Mouse (Mus musculus) kidney, adult 2 months (tissue): ENCODE data around the gene Foxp1. TPM values are rescaled to one million over a fixed set of nuclear protein-coding genes. Genes with fewer than 3 reads are reported as not detected.
A peak's percentile ranks its signal among the peaks of the same experiment; 100 is the strongest.

ENCODE experiments used
- DNase-seq: peaks from one replicate; pipeline ENCODE4 v3.0.0; 2021
- H3K27ac ChIP-seq: fragments of 200-500 bp; 2 replicates; pipeline ENCODE4 v1.5.1; 2012; ENCODE audit warnings: low read depth, low read length, control low read depth, inconsistent platforms; ENCODE audit not compliant: insufficient read depth
- H3K27me3 ChIP-seq: fragments of 200-500 bp; replicated peaks from 2 replicates; pipeline ENCODE4 v1.6.1; 2012; ENCODE audit warnings: mild to moderate bottlenecking, moderate library complexity, low read length, inconsistent platforms; ENCODE audit not compliant: control insufficient read depth, insufficient read depth
- H3K36me3 ChIP-seq: fragments of 200-500 bp; 2 replicates; pipeline ENCODE4 v1.6.1; 2012; ENCODE audit warnings: mild to moderate bottlenecking, moderate library complexity, low read length, inconsistent platforms; ENCODE audit not compliant: control insufficient read depth, insufficient read depth
- H3K4me1 ChIP-seq: fragments of 200-500 bp; 2 replicates; pipeline ENCODE4 v1.6.1; 2011; ENCODE audit warnings: low read length; ENCODE audit not compliant: control insufficient read depth, insufficient read depth
- H3K4me3 ChIP-seq: fragments of 200-500 bp; 2 replicates; pipeline ENCODE4 v1.5.1; 2011; ENCODE audit warnings: mild to moderate bottlenecking, low read depth, low read length, control low read depth; ENCODE audit not compliant: insufficient read depth
- CTCF ChIP-seq: fragments of 200-500 bp; conservative IDR thresholded peaks from 2 replicates; pipeline ENCODE4 v1.5.1; 2011; ENCODE audit warnings: low read depth, mild to moderate bottlenecking, control low read depth, low read length, moderate library complexity, mixed read lengths; ENCODE audit not compliant: insufficient read depth, insufficient read length
- POLR2A ChIP-seq: fragments of 200-500 bp; IDR thresholded peaks from one replicate; pipeline ENCODE4 v1.6.1; 2011; ENCODE audit warnings: low read depth, low read length, control low read depth
- WGBS: fragments of 180-500 bp; shearing (Covaris S2); methylation state at CpG from one replicate; pipeline ENCODE4 v1.1.7; 2018; 5-methylcytosine and 5-hydroxymethylcytosine counted together
- polyA plus RNA-seq: library from polyadenylated mRNA; depleted of rRNA; stranded (reverse); fragments of >200 nt; gene quantifications from 2 replicates; pipeline ENCODE4 v1.2.3, GENCODE M21; 2012

The Foxp1 gene
- polyA plus RNA-seq, 1 experiment: 32.8 TPM

DNA sequence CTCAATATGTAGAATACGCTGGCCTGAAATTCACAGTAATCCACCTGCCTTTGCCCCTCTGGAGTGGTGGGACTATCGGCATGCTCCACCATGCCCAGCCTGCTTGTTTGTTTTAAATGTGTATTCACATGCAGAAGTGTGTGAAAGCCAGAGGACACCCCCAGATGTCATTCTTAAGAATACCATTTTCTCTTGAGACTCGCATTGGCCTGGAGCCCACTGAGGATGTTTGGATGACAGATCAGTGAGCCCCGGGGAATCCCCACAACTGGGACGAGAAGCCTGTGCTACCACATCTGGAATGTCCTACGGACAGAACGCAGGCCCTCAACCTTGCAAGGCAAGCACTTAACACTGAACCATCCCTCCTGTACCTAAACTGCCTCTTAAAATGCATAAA lies 479.3 kb downstream of the Foxp1 start:
- no peaks in the 10 kb centered on the region for H3K4me1 ChIP-seq
- TF ChIP-seq CTCF (no peak), POLR2A (no peak)
- H3K4me3 ChIP-seq: no peak overlapping the region
- no peak overlapping the region for H3K27ac ChIP-seq
- H3K36me3 ChIP-seq: no peaks in the 10 kb centered on the region
- WGBS: 68% methylated on average over 7 of the region's 7 CpGs
- no peak for DNase-seq
- no peaks in the 10 kb centered on the region for H3K27me3 ChIP-seq

DNA sequence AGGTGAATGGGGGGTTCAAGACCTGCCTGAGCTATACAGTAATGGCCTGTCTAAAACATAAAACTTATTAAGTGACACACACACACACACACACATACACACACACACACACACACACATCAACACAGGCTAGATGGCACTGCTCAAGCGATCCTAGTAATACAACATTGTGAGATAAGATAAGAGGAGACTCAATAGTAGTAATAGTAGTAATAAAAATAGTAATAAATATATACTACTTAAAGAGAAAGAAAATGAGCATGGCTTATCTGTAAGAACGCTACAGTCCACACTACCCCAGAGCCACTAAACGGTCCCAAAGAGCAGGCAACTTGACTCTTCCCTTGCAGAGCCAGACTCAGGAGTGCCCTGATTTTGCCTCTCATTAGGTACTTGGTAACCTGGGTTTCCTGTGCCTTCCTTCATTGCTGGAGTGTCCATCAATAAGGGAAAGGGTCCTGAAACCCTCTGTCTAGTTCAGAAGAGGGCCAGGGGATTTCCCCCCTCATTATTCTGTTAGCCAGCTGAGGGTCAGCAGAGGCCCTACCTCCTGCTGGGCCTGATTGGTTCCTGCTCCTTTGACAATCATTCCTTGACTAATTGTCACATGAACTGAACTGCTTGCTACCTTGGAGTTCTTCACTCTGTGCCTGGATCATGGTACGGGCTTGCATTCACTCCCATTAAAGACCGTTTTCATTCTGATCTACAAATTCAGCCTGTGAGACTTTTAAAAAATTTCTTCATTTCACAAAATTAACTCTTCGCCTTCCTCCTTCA lies 480.2 kb downstream of the Foxp1 start:
- WGBS: 96% methylated on average over 6 of the region's 6 CpGs
- Histone ChIP-seq H3K27ac (no peak overlapping the region), H3K36me3 (no peaks in the 10 kb centered on the region), H3K4me3 (no peak overlapping the region), H3K4me1 (no peaks in the 10 kb centered on the region), H3K27me3 (no peaks in the 10 kb centered on the region)
- no peak for DNase-seq
- TF ChIP-seq POLR2A (no peak), CTCF (no peak)

DNA sequence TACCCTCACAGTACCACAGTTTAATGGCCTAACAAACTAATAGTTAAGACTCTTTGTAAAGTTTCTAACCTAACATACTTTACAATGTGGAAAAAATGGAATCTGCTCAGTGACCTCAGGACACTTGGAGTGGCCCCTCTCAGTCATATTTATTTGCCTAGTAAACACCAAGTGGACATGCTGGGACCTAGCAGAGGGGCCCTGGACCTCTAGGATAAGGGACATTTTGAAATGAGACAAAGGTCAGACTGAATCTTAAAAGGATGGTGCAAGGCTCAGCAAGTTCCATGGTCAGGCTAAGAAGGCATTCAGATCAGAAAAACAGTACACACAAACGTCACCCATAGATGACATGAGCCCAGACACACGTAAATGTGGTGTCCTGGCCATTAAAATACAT lies 483.5 kb downstream of the Foxp1 start:
- DNase-seq: no peak
- no peak overlapping the region for H3K27ac ChIP-seq

DNA sequence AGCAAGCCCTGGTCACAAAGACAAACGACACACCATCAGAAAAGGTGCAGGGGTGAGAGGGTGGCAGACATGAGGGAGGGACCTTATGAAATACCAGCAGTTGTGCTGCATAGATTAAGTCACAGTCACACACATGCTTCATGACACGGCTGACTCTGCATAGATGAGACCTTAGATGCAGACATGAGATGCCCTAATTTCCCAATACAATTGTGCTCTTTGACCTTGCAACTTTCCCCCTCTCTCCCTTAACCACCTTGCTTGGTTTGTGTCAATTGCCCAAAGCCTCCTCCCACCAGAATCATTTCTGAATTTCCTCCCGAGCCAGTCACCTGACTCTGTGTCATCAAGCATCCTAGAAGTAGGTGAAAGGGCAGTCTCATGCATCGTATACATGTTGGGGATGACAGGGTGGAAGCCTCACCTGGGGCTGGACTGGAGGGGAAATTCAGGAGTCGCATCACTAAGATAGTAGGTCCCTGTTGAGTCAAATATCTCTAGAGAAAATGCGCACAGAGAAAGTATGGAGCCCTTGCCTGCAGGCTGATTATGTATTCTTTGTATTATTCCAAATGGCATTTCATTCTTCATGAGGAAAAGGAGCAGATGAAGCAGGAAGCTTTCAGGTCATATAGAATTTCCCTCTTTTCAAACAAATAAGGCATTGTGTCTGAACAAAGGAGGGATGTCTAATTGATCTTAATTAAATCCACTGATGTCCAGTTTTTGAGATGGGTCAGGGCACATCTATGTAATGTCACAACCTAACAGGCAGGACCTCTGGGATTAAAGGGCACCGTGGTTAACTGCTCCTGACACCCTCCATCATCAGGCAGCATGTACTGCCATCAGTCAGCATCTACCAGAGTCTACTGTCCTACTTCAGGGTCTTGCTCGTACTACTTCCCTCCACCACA lies 486.8 kb downstream of the Foxp1 start:
- WGBS: 83% methylated on average over 8 of the region's 8 CpGs
- no peak overlapping the region for H3K27ac ChIP-seq
- H3K36me3 ChIP-seq: no peaks in the 10 kb centered on the region
- H3K27me3 ChIP-seq: no peaks in the 10 kb centered on the region
- DNase-seq: no peak
- no peak for TF ChIP-seq POLR2A
- H3K4me1 ChIP-seq: no peaks in the 10 kb centered on the region
- H3K4me3 ChIP-seq: no peak overlapping the region

More for the DNA sequence above, 483.5 kb downstream of the Foxp1 start:
- H3K36me3 ChIP-seq: no peaks in the 10 kb centered on the region
- no peaks in the 10 kb centered on the region for H3K4me1 ChIP-seq
- no peaks in the 10 kb centered on the region for H3K27me3 ChIP-seq
- TF ChIP-seq POLR2A: no peak
- TF ChIP-seq CTCF: no peak
- WGBS: 97% methylated on average over 2 of the region's 2 CpGs
- no peak overlapping the region for H3K4me3 ChIP-seq

DNA sequence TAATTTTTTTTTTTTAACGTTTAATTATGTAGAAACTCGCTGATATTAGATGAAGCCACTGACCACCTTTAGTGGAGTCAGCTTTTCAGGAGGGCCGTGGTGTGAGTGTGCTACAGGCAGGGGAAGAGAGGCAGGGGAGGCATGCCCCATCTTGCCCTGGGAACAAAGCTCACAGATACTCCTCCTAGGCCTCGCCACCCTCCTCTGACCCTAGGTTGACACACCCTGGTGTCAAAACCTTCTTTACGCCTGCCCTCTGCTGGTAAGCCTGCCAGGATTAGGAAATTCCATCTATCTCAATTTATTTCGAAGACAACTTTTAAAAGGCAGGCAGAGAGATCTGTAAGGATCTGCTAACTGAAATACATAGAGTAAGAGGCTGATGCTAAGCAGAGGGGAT lies 489.5 kb downstream of the Foxp1 start:
- DNase-seq: no peak
- 59% methylated on average over 6 of the region's 6 CpGs for WGBS
- Histone ChIP-seq H3K4me1 (no peaks in the 10 kb centered on the region), H3K36me3 (no peaks in the 10 kb centered on the region), H3K27ac (no peak overlapping the region), H3K4me3 (no peak overlapping the region), H3K27me3 (no peaks in the 10 kb centered on the region)
- no peak for TF ChIP-seq POLR2A
- TF ChIP-seq CTCF: peak; percentile 45

DNA sequence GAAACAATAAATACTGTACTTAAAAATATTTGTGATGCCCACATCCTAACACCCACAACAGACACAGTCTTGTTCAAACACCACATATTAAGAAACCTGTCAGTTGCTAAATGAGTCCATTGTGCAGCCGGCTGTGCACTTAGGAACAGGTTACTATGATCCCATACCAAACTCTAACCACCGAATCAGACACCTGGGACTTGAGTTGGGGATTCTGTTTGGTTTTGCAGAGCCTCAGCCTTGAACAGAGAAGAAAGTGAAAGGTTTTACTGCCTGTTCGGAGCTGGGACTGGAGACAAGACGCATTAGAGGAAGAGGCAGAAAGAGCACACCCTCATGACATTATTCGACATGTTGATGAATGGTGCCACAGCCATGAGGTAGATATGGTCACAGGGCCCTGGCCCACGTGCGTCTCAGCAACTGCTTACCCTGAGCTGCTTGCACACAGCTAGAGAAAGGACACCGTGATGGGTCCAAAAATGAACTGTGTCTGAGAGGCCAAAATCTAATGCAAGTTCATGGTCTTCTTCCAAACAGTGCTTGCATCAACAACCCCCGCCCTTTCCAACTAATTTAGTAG lies 491.1 kb downstream of the Foxp1 start:
- TF ChIP-seq POLR2A (no peak), CTCF (no peak)
- no peak for DNase-seq
- Histone ChIP-seq H3K36me3 (no peaks in the 10 kb centered on the region), H3K4me3 (no peak overlapping the region), H3K27ac (no peak overlapping the region), H3K4me1 (no peaks in the 10 kb centered on the region), H3K27me3 (no peaks in the 10 kb centered on the region)
- 67% methylated on average over 9 of the region's 9 CpGs for WGBS

DNA sequence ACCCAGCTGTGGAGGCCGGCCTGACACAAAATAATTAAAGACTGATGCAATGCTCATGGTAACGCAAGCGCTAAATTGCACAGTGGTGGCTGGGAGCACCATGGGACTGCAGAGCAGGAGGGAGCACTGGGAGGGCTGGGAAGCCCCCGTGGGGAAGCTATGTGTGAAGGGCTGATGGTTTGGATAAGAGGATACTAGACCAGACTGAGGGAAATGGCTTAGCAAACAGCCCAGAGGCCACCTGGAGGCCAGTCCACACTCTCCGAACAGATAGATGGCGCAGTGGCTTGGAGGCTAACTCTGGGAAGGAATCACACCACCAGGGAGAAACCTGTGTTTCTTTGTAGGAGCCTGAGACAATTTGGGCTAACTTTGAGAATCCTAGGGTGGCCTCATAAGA lies 492.3 kb downstream of the Foxp1 start:
- TF ChIP-seq CTCF (no peak), POLR2A (no peak)
- no peaks in the 10 kb centered on the region for H3K36me3 ChIP-seq
- H3K27ac ChIP-seq: no peak overlapping the region
- H3K4me3 ChIP-seq: no peak overlapping the region
- H3K4me1 ChIP-seq: no peaks in the 10 kb centered on the region
- 75% methylated on average over 6 of the region's 6 CpGs for WGBS
- no peak for DNase-seq
- H3K27me3 ChIP-seq: no peaks in the 10 kb centered on the region
